Mouse (Mus musculus) gastrocnemius, postnatal 14 days (tissue): ENCODE data around the gene Atp2b2. TPM values are rescaled to one million over a fixed set of nuclear protein-coding genes. Genes with fewer than 3 reads are reported as not detected.

Source experiments
- DNase-seq: peaks from one replicate; pipeline ENCODE4 v3.0.0; 2021; ENCODE audit warnings: mixed read lengths
- intact Hi-C: fragments of 180-260 bp; cut with DNase I; formaldehyde crosslinking; loops from one replicate; pipeline ENCODE4 v1.15.1; 2025; ENCODE audit warnings: low total_unique reads
- total RNA-seq, 2 experiments: library from RNA; stranded (reverse); gene quantifications; 2 replicates each; pipeline ENCODE4 v1.2.3; 2021

Atp2b2 gene
- total RNA-seq, 2 experiments from 2014 or later, result 0.27 to 0.53 TPM

DNA sequence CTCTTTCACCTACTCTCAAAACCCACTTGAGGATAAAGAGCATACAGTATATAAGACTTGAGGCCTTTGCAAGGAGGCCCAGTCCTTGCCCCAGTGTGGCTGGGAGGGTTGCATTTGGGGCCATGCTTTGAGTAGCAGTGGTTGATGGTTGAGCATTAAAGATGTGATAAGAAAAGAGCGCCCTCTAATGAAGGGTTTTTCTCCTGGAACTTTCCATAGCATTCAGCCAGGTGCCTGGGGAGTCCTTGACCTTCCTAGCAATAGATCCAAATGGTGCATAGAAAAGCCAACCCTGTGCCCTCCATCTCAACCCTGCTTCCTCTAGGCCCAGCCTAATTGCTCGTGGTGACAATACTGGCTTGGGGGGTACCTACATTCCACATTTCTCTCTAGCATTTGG is 83.7 kb downstream of the Atp2b2 start:
- no peak for DNase-seq
- intact Hi-C loops, result loop anchor here (10.0 kb wide), 1 partner anchor 124 kb away; no protein-coding TSS in a partner anchor

DNA sequence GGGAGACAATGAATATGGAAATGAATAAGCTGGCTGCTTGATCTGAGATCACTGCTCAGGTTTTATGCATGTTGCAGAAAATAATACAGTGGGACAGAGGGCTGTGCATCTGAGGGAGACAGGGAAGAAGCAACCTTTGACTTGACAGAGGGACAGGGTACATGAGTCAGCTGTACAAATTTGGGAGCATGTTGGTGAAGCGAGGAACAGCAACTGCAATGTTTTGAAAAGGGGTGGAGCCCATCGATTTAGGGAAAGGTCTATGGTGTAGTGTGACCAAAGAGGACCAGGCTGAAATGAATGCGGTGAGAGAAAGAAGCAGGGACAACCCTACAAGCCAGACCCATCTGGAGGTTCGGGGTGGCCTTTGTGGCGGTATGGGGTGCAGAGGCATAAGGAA is 84.4 kb downstream of the Atp2b2 start:
- no peak for DNase-seq
- intact Hi-C loops, result loop anchor here (10.0 kb wide), 1 partner anchor 123 kb away; no protein-coding TSS in a partner anchor

DNA sequence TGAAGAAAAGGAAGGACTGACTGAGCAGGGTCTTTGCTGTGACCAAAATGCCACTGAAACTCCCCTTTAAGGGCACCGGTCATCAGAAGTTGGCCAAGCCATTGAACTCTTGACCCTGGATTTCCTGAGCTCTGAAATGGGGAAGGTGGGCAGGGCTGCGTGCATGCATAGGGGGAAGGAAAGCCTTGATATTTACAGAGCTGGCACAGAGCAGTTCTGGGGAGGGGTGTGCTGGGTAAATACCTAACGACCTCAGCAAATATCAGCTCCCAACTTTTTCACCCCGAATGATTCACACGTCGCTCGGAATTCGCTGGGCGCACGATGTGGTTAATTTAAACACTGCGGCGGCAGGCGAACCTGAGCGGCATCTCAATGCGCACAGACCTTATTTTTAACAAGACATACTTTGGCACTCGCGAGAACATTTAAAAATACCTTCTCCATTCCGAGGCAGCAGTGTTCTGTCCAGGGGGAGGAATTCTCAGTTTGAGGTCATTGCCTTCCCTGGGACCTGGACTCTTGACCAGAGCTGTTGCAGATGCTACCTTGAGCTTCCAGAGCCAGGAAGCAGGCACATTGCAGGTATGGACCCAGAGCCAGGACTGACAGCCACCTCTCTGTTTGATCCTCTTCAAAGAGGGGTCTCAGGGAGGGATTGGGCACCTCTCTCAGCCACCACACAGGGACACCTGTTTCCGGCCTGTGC is 85.0 kb downstream of the Atp2b2 start:
- DNase-seq, result no peak
- intact Hi-C loops, result loop anchor here (10.0 kb wide), 1 partner anchor 123 kb away; no protein-coding TSS in a partner anchor

DNA sequence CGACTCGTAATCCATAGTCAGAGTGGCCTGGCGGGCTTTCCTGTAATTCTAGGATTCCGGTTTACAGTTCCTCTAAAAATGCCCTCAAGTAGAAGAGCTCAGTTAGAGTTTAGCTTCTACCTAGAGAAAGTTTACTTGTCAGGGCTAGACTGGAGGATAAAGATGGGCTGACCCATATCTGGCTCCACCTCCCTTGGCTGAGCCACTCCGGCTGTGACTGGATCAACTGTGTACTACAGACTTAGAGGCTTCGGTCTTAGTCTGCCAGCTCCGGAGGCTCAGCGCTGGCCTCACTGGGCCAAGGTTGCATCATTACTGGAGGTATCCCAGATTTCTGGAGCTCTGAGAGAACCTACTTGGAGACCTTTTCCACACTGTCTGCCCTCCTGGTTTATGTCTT is 94.9 kb downstream of the Atp2b2 start:
- intact Hi-C loops, result no loop called here
- peak; percentile 13 for DNase-seq

DNA sequence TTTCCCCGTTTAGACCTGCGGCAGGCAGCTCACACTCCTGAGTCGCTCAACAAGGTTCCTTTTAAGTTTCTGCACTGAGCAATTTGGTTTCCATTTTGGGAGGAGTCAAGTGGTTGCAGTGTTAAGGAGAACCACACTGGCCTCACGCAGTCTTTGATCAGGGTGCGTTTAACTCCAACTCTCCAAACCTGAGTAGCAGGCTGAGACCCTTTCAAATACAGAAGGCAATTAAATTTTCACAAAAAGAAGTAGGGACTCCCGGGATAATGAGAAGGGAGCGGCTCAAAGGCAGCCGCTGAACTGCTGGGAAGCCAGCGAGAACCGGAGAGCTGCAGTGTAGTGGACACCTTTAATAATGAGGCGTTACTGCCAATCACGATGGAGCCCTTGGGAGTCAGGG is 100.1 kb downstream of the Atp2b2 start:
- intact Hi-C loops, result no loop called here
- no peak for DNase-seq

DNA sequence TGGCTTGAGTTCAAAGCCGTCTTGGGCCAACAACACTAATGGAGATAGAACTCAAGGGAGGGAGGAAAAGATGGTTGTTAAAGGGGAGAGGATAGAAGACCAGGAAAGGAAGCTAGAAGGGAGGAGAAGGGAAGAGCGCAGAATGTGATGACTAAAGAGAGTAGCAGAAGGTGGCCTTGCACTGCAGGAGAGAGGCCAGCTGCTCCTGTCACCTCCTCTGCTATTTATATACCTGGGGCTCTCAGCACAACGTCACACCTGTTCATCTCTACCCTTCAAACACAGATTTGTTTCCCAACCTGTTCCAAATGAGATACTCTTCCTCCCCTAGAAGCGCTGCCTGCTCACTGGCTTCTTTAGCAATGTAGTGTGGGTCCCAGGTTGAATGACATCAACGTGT is 101.1 kb downstream of the Atp2b2 start:
- intact Hi-C loops, result no loop called here
- DNase-seq, result no peak

DNA sequence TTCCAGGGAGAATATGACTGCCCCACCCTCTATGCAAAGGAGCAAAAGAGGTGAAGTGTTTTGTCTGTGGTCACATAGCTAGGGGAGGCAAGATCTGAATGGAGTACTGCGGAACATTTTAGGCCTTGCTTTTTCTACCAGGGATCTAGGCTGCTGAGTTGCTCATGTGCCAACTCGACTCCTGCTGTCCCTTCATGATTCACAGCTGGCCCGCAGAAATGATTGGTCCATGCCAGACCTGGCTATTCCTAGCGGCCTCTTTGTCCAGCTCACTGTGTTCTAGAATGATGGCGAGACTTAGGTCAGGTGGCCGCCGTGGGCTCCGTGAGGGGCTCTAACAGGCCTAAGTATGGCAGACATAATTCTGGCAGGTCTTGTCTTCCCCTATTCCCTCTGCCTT is 103.0 kb downstream of the Atp2b2 start:
- intact Hi-C loops, result no loop called here
- no peak for DNase-seq

DNA sequence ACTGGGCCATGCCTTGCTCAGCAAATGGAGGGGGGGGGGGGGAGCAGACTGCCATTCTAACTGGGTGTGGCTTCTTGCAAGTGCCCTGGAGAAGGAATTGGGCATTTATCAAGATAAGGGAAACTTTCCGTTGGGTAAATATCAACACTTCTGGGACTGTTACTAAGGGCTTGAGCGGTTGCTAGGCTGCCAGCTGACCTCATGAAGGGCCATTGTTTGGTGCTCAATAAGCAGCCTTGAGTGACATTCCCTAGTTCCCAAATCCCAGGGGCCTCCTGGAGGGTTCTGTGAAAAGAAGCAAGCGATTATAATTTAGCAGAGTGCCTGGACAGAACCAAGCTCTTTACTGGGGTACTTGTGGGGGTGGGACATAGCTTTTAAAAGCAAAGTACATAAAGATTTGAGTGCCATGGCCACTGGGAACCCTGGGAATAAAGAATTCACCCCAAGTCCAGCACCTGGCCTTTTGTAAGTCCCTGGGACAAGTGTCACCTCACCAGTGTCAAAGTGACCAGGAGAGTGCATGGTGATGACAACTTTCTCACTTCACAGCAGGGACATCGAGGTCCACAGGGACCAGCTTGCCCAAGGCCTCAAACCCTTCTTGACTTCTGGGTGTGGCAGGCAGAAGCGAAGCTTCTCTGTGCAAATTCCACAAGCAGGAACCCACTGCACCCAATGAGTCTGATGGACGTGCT is 105.5 kb downstream of the Atp2b2 start:
- DNase-seq, result no peak
- intact Hi-C loops, result no loop called here

DNA sequence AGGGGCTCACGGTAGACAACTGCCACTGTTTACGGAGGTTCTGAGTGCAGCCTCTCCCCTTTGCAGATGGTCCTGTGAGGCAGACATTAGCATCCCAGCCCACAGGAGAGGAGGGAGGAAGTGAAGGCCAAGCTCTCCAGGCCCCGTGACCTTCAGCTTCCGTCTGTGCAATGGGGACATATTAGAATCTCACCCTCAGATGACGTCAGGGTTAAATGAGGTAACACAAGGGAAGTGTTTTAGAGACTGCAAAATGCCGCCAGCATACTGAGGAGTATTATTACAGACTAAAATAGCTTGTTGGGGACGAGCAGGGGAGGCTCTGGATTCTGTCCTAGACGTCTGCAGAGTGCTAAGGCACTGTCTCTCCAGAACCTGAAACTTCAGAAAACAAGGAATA is 106.3 kb downstream of the Atp2b2 start:
- intact Hi-C loops, result no loop called here
- no peak for DNase-seq

DNA sequence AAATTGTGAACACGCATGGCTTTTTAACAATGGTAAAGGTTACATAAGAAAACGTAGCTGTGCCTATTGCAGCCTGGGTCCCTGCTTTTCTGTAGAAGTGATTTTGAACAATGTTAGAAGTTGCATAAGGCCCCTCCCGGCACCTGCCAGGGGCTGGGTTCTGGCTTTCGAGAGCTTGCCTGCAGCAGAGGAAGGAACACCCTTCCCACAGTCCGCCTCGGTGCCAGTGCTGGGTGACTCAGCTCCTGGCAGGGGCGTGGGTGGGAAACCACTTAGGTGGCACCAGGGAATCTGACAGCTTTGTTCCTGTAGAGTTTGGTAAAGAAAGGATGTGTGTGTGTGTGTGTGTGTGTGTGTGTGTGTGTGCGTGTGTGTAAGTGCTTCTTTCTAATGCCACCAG is 107.7 kb downstream of the Atp2b2 start:
- intact Hi-C loops, result no loop called here
- no peak for DNase-seq

DNA sequence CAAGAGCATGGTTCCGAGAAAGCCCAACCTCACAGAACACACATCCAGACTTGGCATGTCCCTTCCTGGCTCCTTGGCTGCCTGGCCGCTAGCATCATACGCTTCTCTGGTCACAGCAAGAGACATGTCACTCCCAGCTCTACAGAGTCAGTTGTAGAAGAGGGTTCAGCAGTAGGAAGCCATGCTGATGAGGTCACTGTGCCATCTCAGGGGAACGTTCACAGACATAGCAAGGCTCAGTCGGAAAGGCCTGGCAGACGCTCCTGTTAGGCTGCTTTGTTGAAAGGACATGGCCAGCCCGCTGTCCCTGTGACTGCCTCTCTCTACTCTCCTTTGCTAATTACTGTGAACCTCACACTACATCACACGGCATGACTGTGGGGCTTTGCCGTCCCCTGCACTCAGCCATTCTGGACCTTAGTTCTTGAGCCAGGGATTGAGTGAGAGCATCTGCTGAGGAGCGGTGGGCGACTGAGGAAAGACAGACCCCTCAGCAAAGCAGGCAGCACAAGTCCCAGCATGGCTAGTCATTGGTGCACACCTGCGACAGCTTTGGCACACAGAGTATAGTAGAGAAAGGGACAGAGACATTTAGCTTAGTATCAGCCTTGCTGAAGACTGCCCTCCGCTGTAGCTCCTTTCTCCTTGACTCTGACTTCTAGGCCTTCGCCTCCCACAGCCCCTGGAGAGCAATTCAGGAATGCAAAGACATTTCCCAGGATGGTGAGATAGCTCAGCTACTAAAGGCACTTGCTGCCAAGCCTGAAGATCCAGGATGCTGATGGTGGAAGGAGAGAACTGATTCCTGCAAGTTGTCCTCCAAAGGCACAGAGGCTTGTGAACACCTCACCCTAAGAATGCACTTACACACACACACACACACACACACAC is 108.9 kb downstream of the Atp2b2 start:
- DNase-seq, result no peak
- intact Hi-C loops, result no loop called here

DNA sequence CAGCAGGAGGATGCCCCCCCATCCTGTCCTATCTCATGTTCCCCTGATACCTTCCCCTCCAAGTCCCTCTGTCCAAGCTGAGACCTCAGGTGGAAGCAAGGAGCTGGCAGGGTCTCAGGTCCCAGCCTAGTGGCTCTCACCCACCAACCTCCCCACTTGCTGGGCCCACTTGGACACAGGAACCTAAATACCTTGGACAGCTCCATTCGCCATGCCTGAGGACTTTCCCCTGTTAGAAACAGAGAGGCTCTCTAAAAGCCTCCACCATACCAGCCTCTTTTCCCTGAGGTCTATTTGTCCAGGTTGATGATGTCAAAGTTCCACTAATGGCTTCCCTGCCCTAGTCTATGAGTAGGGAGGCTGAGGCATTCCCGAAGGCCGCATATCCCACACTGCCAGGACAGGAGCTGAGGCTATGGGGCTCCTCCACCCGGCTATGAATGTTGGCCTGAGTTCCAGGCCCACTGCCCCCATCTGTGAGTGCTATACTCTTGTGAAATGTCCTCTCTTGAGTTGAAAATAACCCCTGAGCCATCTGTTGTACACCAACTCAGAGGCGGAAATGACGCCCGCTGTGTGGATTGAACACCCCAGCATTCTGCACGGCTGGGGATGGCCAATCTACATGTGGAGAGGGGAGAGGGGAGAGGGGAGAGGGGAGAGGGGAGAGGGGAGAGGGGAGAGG is 113.1 kb downstream of the Atp2b2 start:
- intact Hi-C loops, result no loop called here
- DNase-seq, result no peak

DNA sequence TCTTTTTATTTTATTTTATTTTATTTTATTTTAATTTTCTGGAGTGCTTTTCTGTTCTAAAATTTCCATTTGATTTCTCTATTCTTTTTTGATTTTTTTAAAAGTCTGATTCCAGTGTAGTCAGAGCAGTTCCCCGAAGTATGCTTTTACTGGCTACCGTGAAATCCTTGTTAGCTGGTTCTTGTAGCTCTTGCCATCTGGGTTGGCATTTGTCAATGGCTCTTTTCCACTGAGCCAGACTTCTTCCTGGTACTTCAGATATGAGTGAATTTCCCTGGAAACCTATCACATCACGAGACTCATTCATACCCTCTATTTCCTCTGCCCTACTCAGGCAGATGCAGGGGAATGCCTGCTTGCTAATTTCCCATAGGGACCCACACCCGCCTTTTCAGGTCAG is 119.2 kb downstream of the Atp2b2 start:
- intact Hi-C loops, result no loop called here

DNA sequence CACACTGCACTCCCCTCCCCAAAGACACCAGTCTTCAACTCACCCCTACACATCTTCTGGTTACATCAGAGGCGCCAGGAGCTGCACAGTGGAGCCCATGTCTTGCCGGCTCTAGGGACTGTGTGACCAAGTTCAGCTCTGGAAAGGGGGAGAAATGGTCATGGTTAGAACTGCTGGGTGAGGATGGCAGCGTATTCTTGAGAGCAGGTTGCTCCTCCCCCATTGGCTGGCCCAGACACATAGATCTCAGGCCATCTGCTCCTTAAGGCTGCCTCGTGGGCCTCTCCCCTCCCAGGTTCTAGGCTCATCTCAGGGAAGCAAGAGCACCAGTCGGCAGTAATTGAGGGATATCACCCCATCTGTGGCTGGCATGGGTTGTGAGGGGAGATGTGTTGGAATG is 121.9 kb downstream of the Atp2b2 start:
- intact Hi-C loops, result no loop called here
- no peak for DNase-seq

More for the DNA sequence above, 119.2 kb downstream of the Atp2b2 start:
- no peak for DNase-seq

DNA sequence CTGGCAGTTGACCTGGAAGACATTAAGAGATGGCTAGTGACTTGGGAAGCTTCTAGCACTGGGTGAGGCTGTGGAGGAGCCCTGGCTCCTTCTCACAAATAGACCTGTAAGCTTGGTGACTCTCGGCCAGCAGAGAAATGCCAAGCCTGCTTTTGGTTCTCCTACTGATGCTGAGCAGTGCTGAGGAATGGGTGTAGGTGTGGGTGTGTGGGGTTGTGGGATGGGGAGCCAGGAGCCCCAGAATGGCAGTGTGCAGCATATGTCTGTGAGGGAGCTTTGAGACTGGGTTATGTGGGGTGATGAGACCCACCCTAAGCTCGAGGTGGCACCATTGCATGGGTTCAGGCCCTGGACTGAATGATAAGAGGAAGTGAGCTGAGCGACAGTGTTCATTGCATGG is 129.7 kb downstream of the Atp2b2 start:
- intact Hi-C loops, result no loop called here
- no peak for DNase-seq

DNA sequence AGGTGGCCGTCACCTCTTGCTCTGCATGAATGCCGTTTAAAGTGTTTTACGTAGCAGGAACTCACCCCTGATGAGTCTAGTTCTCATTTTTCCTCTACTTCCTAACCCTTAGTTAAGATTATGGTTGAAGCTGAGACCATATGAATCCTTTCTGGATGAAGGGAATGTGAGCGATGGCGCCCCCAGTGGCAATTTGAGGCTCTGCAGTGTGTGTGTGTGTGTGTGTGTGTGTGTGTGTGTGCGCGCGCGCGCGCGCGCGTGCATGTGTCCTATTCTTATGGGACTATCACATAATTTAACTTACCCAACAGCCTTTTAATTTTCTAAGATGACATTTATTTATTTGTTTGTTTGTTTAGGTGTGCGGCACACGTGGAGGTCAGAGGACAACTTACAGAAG is 131.3 kb downstream of the Atp2b2 start:
- no peak for DNase-seq
- intact Hi-C loops, result no loop called here

DNA sequence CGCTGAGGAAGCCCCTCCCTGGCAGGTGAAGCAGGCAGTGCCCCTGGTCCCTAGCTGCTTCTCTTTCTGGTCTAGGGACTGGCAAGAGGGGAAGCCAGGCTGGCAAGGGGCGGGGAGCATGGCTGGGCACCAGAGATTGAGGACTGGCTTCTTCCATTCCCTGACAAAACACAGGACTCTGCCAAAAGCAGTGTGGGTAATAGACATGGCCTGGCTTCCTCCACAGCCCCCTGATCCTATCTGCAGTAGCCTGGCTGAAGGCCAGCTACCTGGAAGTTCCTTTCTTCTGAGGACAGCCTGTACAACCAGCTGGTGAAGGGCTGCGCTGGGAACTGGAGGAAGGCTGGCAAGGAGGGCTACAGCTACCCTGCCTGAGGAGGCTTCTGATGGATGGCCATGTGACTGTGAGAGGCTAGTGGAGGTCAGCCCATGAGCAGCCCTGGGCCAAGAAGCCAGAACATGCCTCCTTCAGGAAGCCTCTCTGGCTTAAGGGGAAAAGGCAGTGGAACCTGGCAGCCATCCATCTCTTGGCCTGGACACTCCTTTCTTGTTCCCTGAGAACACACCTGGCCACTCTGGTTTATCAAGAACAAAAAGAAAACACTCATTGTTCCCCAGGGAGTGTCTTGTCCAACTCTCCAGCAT is 131.9 kb downstream of the Atp2b2 start:
- intact Hi-C loops, result no loop called here
- no peak for DNase-seq

DNA sequence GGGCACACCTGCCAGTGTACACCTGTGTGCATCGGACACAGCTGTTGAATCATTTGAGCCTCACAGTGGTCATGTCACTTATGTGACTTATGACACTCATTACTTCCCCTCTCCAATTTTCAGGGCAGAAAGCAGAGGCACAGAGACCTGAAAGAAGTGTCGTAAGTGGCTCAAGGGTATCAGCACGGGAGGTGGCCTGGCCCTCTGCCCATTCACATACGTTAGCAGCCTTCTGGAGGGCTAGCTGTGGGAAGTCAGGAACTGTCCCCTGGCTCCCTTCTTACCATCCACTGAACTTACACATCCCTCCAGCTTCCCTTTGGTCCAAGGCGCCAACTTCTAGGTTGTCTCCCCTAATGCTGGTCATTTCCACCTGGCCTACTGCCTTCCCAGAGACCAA is 132.6 kb downstream of the Atp2b2 start:
- intact Hi-C loops, result no loop called here

DNA sequence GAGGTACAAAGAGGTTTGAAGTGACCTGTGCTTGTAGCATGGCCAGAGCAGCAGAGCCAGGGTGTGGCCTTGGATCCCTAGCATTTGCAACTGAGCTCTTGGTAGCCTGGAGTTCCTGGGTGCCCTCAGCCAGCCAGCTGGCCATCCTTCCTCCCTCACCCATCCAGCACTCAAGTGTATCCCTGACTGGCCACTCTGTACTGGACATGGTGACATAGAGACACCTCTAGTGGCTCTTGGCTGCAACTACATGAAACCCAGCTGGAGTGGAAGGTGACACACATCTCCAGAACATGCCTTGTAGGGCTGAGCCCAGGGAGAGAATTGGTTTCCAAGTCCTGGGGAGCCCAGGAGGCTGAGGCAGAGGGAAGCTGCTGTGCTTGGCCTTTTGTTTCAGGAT is 134.3 kb downstream of the Atp2b2 start:
- no peak for DNase-seq
- intact Hi-C loops, result no loop called here

More for the DNA sequence above, 132.6 kb downstream of the Atp2b2 start:
- DNase-seq, result no peak
